Mouse (Mus musculus) brain, embryonic 14.5 days (tissue): ENCODE data around the gene Tmem179b.
A peak's percentile ranks its signal among the peaks of the same experiment; 100 is the strongest.

Source experiments
- CTCF ChIP-seq: fragments of 200-500 bp; IDR thresholded peaks from 2 replicates; pipeline ENCODE4 v1.5.1; 2012; ENCODE audit warnings: inconsistent platforms, mild to moderate bottlenecking, moderate library complexity, borderline replicate concordance; ENCODE audit not compliant: insufficient read depth, insufficient read length; ENCODE audit errors: extremely low read depth
- POLR2A ChIP-seq: fragments of 200-500 bp; IDR thresholded peaks from 2 replicates; pipeline ENCODE4 v1.6.1; 2012; ENCODE audit warnings: mild to moderate bottlenecking, inconsistent platforms, borderline replicate concordance; ENCODE audit not compliant: poor library complexity, insufficient read depth, insufficient read length, severe bottlenecking; ENCODE audit errors: extremely low read depth

GRCm38 (mm10) chr19:8741243-8741869 is 32.9 kb downstream of the Tmem179b start, which contains the start of gene Stx5a:
- TF ChIP-seq CTCF (no peak), POLR2A (peak; percentile 16; the same call in 1 of the 2 replicates)
